Mouse (Mus musculus): ENCODE results near the gene Senp7. TPM values are rescaled to one million over a fixed set of nuclear protein-coding genes. Genes with fewer than 3 reads are reported as not detected.
A peak's percentile ranks its signal among the peaks of the same experiment; 100 is the strongest.
"Not testable (repeated sequence)": the region's sequence is repeated elsewhere in the genome, so short reads cannot be mapped to it uniquely, and the experiment has no call there.

Senp7 gene
- polyA plus RNA-seq, 1 experiment from 2014 or later = 31.1 TPM

- no peaks in the 10 kb centered on the region for H3K36me3 ChIP-seq (ENCODE audit: control insufficient read depth, insufficient read depth, low read length)
- no peaks in the 10 kb centered on the region for H3K9me3 ChIP-seq (ENCODE audit: control insufficient read depth, low read length)
- no peaks in the 10 kb centered on the region for H3K4me1 ChIP-seq (ENCODE audit: control insufficient read depth, insufficient read depth, low read length)
- 76% methylated on average over 7 of the region's 7 CpGs for WGBS
- ATAC-seq (ENCODE audit: insufficient number of reproducible peaks, low FRiP score, low TSS enrichment, low read depth) = no peak
- H3K4me2 ChIP-seq (ENCODE audit: low read depth, severe bottlenecking) = no peak overlapping the region
- H3K27ac ChIP-seq (replicated peaks; ENCODE audit: low read depth, low read length) = no peak overlapping the region
- no peak overlapping the region for H3K9ac ChIP-seq (ENCODE audit: low read length)
- no peaks in the 10 kb centered on the region for H3K27me3 ChIP-seq (ENCODE audit: control insufficient read depth, insufficient read depth, low read length)
- no peak overlapping the region for H3K4me3 ChIP-seq (ENCODE audit: low read depth, low read length)
- DNase-seq (ENCODE audit: low spot score) = no peak
These were observed 14.0 kb downstream of the Senp7 start for GRCm38 (mm10) chr16:56061995-56062594.

DNA sequence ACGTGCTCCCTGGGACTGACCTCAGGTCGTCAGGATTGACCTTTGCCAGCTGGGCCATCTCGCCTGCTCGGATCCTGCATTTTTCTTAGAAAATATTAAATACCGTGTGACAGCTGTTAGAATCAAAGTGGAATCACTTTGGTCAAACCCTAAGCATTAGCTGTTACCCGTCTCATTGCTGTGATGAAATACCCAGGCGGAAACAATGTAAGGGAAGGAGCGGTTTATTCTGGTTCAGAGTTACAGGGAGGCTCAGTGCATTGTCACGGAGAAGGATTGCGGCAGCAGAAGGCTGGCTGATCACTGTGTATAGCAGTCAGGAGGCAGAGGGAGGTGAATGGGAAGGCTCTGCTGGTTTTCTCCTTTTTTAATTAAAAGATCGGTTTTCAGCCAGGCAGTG, 14.8 kb downstream of the Senp7 start:
- no peaks in the 10 kb centered on the region for H3K36me3 ChIP-seq (ENCODE audit: control insufficient read depth, insufficient read depth, low read length)
- 70% methylated on average over 11 of the region's 11 CpGs for WGBS
- no peaks in the 10 kb centered on the region for H3K9me3 ChIP-seq (ENCODE audit: control insufficient read depth, low read length)
- H3K4me3 ChIP-seq (ENCODE audit: low read depth, low read length) = no peak overlapping the region
- ATAC-seq (ENCODE audit: insufficient number of reproducible peaks, low FRiP score, low TSS enrichment, low read depth) (no peak), DNase-seq (ENCODE audit: low spot score) (peak; percentile 18)
- no peak overlapping the region for H3K9ac ChIP-seq (ENCODE audit: low read length)
- no peaks in the 10 kb centered on the region for H3K27me3 ChIP-seq (ENCODE audit: control insufficient read depth, insufficient read depth, low read length)
- H3K4me2 ChIP-seq (ENCODE audit: low read depth, severe bottlenecking) = no peak overlapping the region
- H3K4me1 ChIP-seq (ENCODE audit: control insufficient read depth, insufficient read depth, low read length) = no peaks in the 10 kb centered on the region
- no peak overlapping the region for H3K27ac ChIP-seq (replicated peaks; ENCODE audit: low read depth, low read length)

DNA sequence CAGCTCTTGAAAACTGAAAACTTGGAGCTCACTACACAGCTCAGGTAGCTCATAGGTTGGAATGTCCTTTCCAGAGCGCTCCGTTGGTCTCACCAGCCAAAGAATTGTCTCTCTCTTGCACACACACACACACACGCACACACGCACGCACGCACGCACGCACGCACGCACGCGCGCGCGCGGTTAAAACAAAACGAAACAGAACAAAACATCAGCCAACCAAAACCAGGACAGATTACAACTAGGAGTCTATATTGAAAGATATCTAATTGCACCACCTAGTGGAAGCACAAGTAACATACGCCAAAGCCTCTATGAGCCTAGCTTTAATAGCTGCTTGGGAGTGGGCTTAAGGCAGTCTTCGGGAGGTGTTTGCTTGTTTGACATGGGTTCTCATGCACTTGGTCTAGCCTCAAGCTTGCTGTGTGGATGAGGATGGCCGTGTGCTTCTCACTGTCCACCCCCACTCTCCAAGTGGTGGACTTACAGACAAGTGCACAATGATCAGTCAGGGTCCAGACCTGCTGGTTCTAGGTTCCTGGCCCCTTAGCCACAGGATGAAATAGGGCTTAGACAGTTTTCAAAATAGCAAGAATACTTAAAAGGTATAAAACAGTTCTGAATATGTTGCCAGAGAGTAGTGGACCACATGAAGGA, 16.3 kb downstream of the Senp7 start:
- Histone ChIP-seq H3K4me3 (ENCODE audit: low read depth, low read length) (peak overlapping the region; percentile 28; the same call in 1 of the 2 replicates), H3K4me2 (ENCODE audit: low read depth, severe bottlenecking) (peak overlapping the region; percentile 54), H3K9me3 (ENCODE audit: control insufficient read depth, low read length) (no peaks in the 10 kb centered on the region), H3K4me1 (ENCODE audit: control insufficient read depth, insufficient read depth, low read length) (no peaks in the 10 kb centered on the region), H3K36me3 (ENCODE audit: control insufficient read depth, insufficient read depth, low read length) (no peaks in the 10 kb centered on the region), H3K27ac (replicated peaks; ENCODE audit: low read depth, low read length) (no peak overlapping the region), H3K9ac (ENCODE audit: low read length) (peak overlapping the region; percentile 47; the same call in 1 of the 2 replicates), H3K27me3 (ENCODE audit: control insufficient read depth, insufficient read depth, low read length) (no peaks in the 10 kb centered on the region)
- 12% methylated on average over 20 of the region's 20 CpGs for WGBS
- ATAC-seq (ENCODE audit: insufficient number of reproducible peaks, low FRiP score, low TSS enrichment, low read depth) (peak; percentile 90), DNase-seq (ENCODE audit: low spot score) (peak; percentile 74)

DNA sequence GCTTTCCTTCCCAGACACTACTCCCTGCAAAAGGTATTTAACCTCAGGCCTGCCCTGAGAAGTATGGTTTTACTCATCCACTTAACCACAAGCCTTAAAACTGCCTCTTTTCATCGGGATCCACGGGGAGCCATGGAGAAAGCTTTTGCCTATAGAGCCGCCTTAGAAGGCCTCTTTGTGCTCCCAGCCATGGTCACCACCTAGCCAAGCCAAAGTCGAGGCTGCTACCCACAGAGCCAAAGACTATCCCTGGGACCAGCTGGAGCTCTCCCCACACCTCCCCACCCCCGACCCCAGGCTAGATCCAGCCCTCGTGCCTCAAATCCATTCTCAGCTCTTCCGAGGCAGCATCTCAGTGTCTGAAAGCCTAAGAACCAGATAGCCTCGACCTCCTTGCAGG, 18.0 kb downstream of the Senp7 start:
- Histone ChIP-seq H3K27ac (replicated peaks; ENCODE audit: low read depth, low read length) (no peak overlapping the region), H3K4me1 (ENCODE audit: control insufficient read depth, insufficient read depth, low read length) (no peaks in the 10 kb centered on the region), H3K4me2 (ENCODE audit: low read depth, severe bottlenecking) (no peak overlapping the region), H3K4me3 (ENCODE audit: low read depth, low read length) (no peak overlapping the region), H3K9me3 (ENCODE audit: control insufficient read depth, low read length) (no peaks in the 10 kb centered on the region), H3K27me3 (ENCODE audit: control insufficient read depth, insufficient read depth, low read length) (no peaks in the 10 kb centered on the region), H3K36me3 (ENCODE audit: control insufficient read depth, insufficient read depth, low read length) (no peaks in the 10 kb centered on the region), H3K9ac (ENCODE audit: low read length) (no peak overlapping the region)
- DNase-seq (ENCODE audit: low spot score) (no peak), ATAC-seq (ENCODE audit: insufficient number of reproducible peaks, low FRiP score, low TSS enrichment, low read depth) (no peak)
- WGBS = 53% methylated on average over 8 of the region's 8 CpGs

DNA sequence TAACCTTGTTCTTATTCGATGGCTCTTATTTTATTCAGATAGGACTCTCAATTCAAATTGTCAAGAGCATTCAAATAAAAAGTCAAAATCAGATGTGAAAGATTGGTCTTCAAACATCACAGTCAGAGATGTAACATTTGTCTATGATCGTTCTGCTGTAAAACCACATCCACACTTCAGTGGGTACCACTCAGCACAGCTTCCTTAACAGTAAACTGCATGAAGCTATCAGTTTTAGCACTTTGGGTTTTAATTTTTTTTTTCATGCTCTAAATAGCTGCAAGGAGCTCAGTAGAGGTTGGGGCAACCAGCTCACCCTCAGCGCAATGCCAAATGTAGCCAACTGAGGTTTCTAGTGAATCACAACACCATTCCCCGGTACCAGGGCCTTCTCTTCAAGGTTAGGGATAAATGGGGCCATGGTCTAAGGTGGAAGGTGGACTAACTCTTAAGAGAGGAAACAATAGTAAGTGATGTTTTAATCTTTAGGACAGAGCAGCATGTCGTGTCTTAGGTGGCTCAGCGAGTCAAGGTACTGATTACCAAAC, 20.5 kb downstream of the Senp7 start:
- ATAC-seq (ENCODE audit: insufficient number of reproducible peaks, low FRiP score, low TSS enrichment, low read depth) (no peak), DNase-seq (ENCODE audit: low spot score) (no peak)
- Histone ChIP-seq H3K4me1 (ENCODE audit: control insufficient read depth, insufficient read depth, low read length) (no peaks in the 10 kb centered on the region), H3K9ac (ENCODE audit: low read length) (no peak overlapping the region), H3K4me3 (ENCODE audit: low read depth, low read length) (no peak overlapping the region), H3K27ac (replicated peaks; ENCODE audit: low read depth, low read length) (no peak overlapping the region), H3K4me2 (ENCODE audit: low read depth, severe bottlenecking) (no peak overlapping the region), H3K27me3 (ENCODE audit: control insufficient read depth, insufficient read depth, low read length) (no peaks in the 10 kb centered on the region), H3K9me3 (ENCODE audit: control insufficient read depth, low read length) (no peaks in the 10 kb centered on the region), H3K36me3 (ENCODE audit: control insufficient read depth, insufficient read depth, low read length) (no peaks in the 10 kb centered on the region)
- WGBS = 91% methylated on average over 6 of the region's 6 CpGs

GRCm38 (mm10) chr16:56071317-56072232, 23.4 kb downstream of the Senp7 start:
- Histone ChIP-seq H3K27me3 (ENCODE audit: control insufficient read depth, insufficient read depth, low read length) (no peaks in the 10 kb centered on the region), H3K4me3 (ENCODE audit: low read depth, low read length) (no peak overlapping the region), H3K27ac (replicated peaks; ENCODE audit: low read depth, low read length) (no peak overlapping the region), H3K4me2 (ENCODE audit: low read depth, severe bottlenecking) (no peak overlapping the region), H3K9ac (ENCODE audit: low read length) (no peak overlapping the region), H3K4me1 (ENCODE audit: control insufficient read depth, insufficient read depth, low read length) (no peaks in the 10 kb centered on the region; the same call in 1 of the 2 replicates), H3K9me3 (ENCODE audit: control insufficient read depth, low read length) (no peaks in the 10 kb centered on the region), H3K36me3 (ENCODE audit: control insufficient read depth, insufficient read depth, low read length) (no peaks in the 10 kb centered on the region)
- 46% methylated on average over 5 of the region's 5 CpGs for WGBS
- DNase-seq (ENCODE audit: low spot score) (no peak), ATAC-seq (ENCODE audit: insufficient number of reproducible peaks, low FRiP score, low TSS enrichment, low read depth) (no peak)

DNA sequence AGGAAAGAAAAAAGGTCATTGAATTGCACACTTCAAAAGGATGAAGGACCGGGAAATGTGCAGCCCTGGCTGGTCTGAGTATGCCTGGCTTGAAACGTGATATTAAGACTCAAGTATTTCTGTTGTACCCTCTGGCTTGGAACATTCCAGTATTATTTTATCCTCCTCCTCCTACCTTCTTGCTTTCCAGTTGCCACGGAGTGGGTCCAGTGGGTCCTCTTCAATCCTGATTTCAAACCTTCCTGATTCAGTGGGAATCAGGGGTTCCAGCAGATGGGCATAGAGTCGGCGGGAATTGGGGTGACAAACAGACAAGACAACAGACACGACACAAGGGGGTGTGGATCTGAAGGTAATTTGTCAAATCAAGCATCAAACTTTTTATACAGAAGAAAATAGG, 24.4 kb downstream of the Senp7 start:
- Histone ChIP-seq H3K27me3 (ENCODE audit: control insufficient read depth, insufficient read depth, low read length) (no peaks in the 10 kb centered on the region), H3K4me3 (ENCODE audit: low read depth, low read length) (no peak overlapping the region), H3K36me3 (ENCODE audit: control insufficient read depth, insufficient read depth, low read length) (no peaks in the 10 kb centered on the region), H3K4me1 (ENCODE audit: control insufficient read depth, insufficient read depth, low read length) (no peaks in the 10 kb centered on the region; the same call in 1 of the 2 replicates), H3K9ac (ENCODE audit: low read length) (no peak overlapping the region), H3K4me2 (ENCODE audit: low read depth, severe bottlenecking) (no peak overlapping the region), H3K27ac (replicated peaks; ENCODE audit: low read depth, low read length) (no peak overlapping the region), H3K9me3 (ENCODE audit: control insufficient read depth, low read length) (no peaks in the 10 kb centered on the region)
- ATAC-seq (ENCODE audit: insufficient number of reproducible peaks, low FRiP score, low TSS enrichment, low read depth) = no peak
- DNase-seq (ENCODE audit: low spot score) = no peak
- 83% methylated on average over 6 of the region's 6 CpGs for WGBS

GRCm38 (mm10) chr16:56073150-56073549, 25.0 kb downstream of the Senp7 start:
- H3K36me3 ChIP-seq (ENCODE audit: control insufficient read depth, insufficient read depth, low read length); ATAC-seq (ENCODE audit: insufficient number of reproducible peaks, low FRiP score, low TSS enrichment, low read depth); H3K4me1 ChIP-seq (ENCODE audit: control insufficient read depth, insufficient read depth, low read length); H3K27me3 ChIP-seq (ENCODE audit: control insufficient read depth, insufficient read depth, low read length); H3K9me3 ChIP-seq (ENCODE audit: control insufficient read depth, low read length); H3K9ac ChIP-seq (ENCODE audit: low read length); DNase-seq (ENCODE audit: low spot score); H3K27ac ChIP-seq (replicated peaks; ENCODE audit: low read depth, low read length); H3K4me2 ChIP-seq (ENCODE audit: low read depth, severe bottlenecking); H3K4me3 ChIP-seq (ENCODE audit: low read depth, low read length): not testable (repeated sequence)
- 90% methylated on average over 6 of the region's 6 CpGs for WGBS

Data from limb, embryonic 11.5 days (tissue).